Mouse (Mus musculus) spleen, adult 2 months (tissue): ENCODE results near the gene S1pr4.

ENCODE experiments used
- CTCF ChIP-seq: fragments of 200-500 bp; IDR thresholded peaks from 2 replicates; pipeline ENCODE4 v1.5.1; 2011; ENCODE audit warnings: mild to moderate bottlenecking, inconsistent platforms; ENCODE audit not compliant: insufficient read depth, insufficient read length, insufficient replicate concordance; ENCODE audit errors: extremely low read depth
- POLR2A ChIP-seq: fragments of 200-500 bp; IDR thresholded peaks from 2 replicates; pipeline ENCODE4 v1.6.1; 2011; ENCODE audit warnings: low read depth, low read length, inconsistent platforms

DNA sequence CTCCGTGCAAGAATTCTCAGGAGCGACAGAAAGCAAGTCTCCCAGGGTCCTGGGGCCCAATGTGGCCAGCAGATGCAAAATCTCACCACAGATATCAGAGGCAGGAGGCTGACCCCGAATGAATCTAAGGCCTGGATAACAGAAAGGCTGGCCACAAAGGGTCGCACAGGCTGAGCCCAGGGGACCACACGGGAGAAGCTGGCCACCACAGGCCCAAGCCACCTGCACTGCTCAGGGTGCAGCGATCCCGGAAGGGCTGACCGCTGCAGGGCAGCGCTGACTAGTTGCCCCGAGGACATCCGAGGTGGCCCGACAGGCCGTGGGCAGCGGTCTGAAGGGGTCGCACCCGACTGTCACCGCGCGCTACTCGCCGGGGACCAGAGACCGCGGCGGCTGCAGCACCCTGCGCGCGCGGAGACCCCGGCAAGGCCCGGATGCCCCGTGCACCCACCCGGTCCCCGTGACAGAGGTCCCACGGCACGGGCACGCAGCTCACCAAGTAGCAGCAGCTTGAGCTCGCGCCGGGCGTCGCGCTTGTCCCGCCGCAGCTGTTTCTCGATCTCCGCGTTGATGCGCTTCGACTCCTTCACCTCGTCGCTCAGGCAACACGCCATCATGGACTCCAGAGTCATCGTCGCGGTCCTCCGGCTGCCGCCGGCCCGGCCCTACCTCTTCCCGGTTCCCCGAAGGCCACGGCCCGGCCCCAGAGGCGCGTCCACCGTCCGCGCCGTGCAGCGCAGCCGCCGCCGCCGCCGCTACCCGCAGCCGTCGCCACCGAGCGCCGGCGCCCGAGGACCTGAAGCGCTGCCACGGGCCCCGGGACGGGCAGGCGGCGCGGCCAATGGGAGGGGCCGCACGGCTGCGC is 44.6 kb upstream of the S1pr4 start:
- no peak for TF ChIP-seq CTCF
- no peak; the same call in 1 of the 2 replicates for TF ChIP-seq POLR2A
